Mouse (Mus musculus): ENCODE data around the gene Gm9958.

DNA sequence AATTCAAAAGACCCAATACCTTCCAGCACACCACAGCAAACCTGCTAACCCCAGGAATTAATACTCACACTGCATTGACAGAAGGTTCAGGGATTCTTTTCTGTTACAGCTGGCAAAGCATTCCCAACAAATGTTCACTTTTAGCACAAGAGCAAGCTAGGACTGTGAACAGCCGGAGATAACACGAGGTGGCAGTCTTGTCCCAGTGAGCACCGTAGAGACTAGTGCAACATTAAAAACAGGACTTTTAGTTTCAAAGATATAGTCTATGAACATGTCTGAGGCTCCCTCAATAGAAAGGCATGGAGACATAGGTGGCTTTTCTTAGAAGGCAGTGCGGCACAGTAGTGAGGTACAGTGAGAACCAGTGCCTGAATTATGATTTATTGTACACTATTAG, 38.2 kb downstream of the Gm9958 start:
- peak; percentile 75 for TF ChIP-seq CTCF (IDR thresholded peaks at IDR 0.05)
- no peak for TF ChIP-seq EP300 (IDR thresholded peaks at IDR 0.05)

All from lung, postnatal 0 days (tissue).